ENCODE assay signal across 14 mouse cellular contexts in genomic region chr6:94389716-94390115, GRCm38 (mm10).
DNase-seq lines count a peak whose midpoint lies in the region; ATAC-seq and TF ChIP-seq lines count a peak whose summit lies in the region.
"Had no signal": no experiment of that assay in that cellular context is flagged by ENCODE, and none has a peak within 500 bp of the region (broad histone marks: within the 10 kb centered on the region; RNA-seq: fewer than 3 reads in every experiment).

No protein-coding gene starts in this region.

- no peaks in the 10 kb centered on the region for H3K79me2 ChIP-seq in heart, adult 2 months (replicated peaks; ENCODE audit: control insufficient read depth, insufficient read depth, low read length)

- intact Hi-C loops in heart, adult 2 months (cut with DNase I) = no loop called here
- intact Hi-C loops in heart, postnatal 25 days (cut with DNase I) = no loop called here
- intact Hi-C loops in heart, postnatal 36 days (cut with DNase I) = no loop called here

- 0 out of 2 replicates have a peak overlapping the region, but pooled peaks have one; percentile 8 for H3K4me2 ChIP-seq in stomach, embryonic 14.5 days (replicated peaks; ENCODE audit: low read depth, low read length)
- H3K4me2 ChIP-seq: embryonic facial prominence, embryonic 12.5 days; hindbrain, embryonic 12.5 days; limb, embryonic 15.5 days; neural tube, embryonic 15.5 days had no signal

- no peak for TF ChIP-seq CTCF in heart, adult 2 months (IDR thresholded peaks at IDR 0.05)

- peak in 1 of 2 experiments; percentile 45 for DNase-seq in heart, adult 2 months
- no peak for DNase-seq in heart, postnatal 25 days (ENCODE audit: low spot score)
- peak; percentile 8 to 10 for DNase-seq in heart, postnatal 36 days
- peak; percentile 33 to 65 for DNase-seq in kidney, postnatal 25 days
- no peak for DNase-seq in frontal cortex, postnatal 25 days (ENCODE audit: low spot score in 2 of 2)
- no peak for DNase-seq in right cerebral cortex, postnatal 4 days
- no peak for DNase-seq in hindbrain, embryonic 10.5 days (ENCODE audit: low spot score)
- DNase-seq: midbrain, embryonic 14.5 days had no signal

- no peak overlapping the region for H3K9ac ChIP-seq in heart, adult 2 months (ENCODE audit: low read depth, low read length)
- no peak overlapping the region for H3K9ac ChIP-seq in stomach, embryonic 14.5 days (replicated peaks; ENCODE audit: low read depth, low read length)
- H3K9ac ChIP-seq: embryonic facial prominence, embryonic 12.5 days; hindbrain, embryonic 12.5 days; limb, embryonic 15.5 days; neural tube, embryonic 15.5 days had no signal

- ATAC-seq in stomach, embryonic 14.5 days (ENCODE audit: insufficient number of reproducible peaks, insufficient read depth, low FRiP score, low read depth) = no peak
- ATAC-seq: forebrain, embryonic 16.5 days had no signal

- TF ChIP-seq EP300 in heart, adult 2 months (IDR thresholded peaks at IDR 0.05; ENCODE audit: insufficient read depth, low read depth, low read length) = no peak

- no peaks in the 10 kb centered on the region for H3K27me3 ChIP-seq in heart, adult 2 months (ENCODE audit: control insufficient read depth, insufficient read depth, low read length)
- H3K27me3 ChIP-seq in stomach, embryonic 14.5 days (ENCODE audit: control insufficient read depth, insufficient read depth, low read length) = no peaks in the 10 kb centered on the region
- H3K27me3 ChIP-seq in hindbrain, embryonic 10.5 days (ENCODE audit: insufficient read depth, poor library complexity, severe bottlenecking) = no peaks in the 10 kb centered on the region
- H3K27me3 ChIP-seq: embryonic facial prominence, embryonic 12.5 days; hindbrain, embryonic 12.5 days; limb, embryonic 15.5 days; neural tube, embryonic 15.5 days had no signal

- H3K4me3 ChIP-seq in heart, adult 2 months = no peak overlapping the region
- no peak overlapping the region for H3K4me3 ChIP-seq in stomach, embryonic 14.5 days (ENCODE audit: low read depth, low read length)
- no peak overlapping the region for H3K4me3 ChIP-seq in hindbrain, embryonic 10.5 days
- H3K4me3 ChIP-seq: embryonic facial prominence, embryonic 12.5 days; hindbrain, embryonic 12.5 days; limb, embryonic 15.5 days; neural tube, embryonic 15.5 days had no signal

- peaks cover 2% of the 10 kb centered on the region; the same call in 1 of the 2 replicates for H3K36me3 ChIP-seq in heart, adult 2 months (ENCODE audit: control insufficient read depth, insufficient read depth, low read length)
- H3K36me3 ChIP-seq in stomach, embryonic 14.5 days (ENCODE audit: control insufficient read depth, insufficient read depth, low read length) = no peaks in the 10 kb centered on the region
- H3K36me3 ChIP-seq in hindbrain, embryonic 10.5 days = no peaks in the 10 kb centered on the region
- H3K36me3 ChIP-seq: embryonic facial prominence, embryonic 12.5 days; hindbrain, embryonic 12.5 days; limb, embryonic 15.5 days; neural tube, embryonic 15.5 days had no signal

- no peaks in the 10 kb centered on the region for H3K9me3 ChIP-seq in stomach, embryonic 14.5 days (ENCODE audit: control insufficient read depth, low read depth, low read length)
- H3K9me3 ChIP-seq in hindbrain, embryonic 10.5 days = no peaks in the 10 kb centered on the region
- H3K9me3 ChIP-seq: embryonic facial prominence, embryonic 12.5 days; hindbrain, embryonic 12.5 days; limb, embryonic 15.5 days; neural tube, embryonic 15.5 days had no signal

- 33% methylated on average over 9 of the region's 9 CpGs for WGBS in heart, adult 2 months
- WGBS in stomach, embryonic 14.5 days = 64% methylated on average over 9 of the region's 9 CpGs
- WGBS in hindbrain, embryonic 10.5 days = 88% methylated on average over 9 of the region's 9 CpGs

- H3K27ac ChIP-seq in heart, adult 2 months = peak overlapping the region; percentile 36
- H3K27ac ChIP-seq in stomach, embryonic 14.5 days (ENCODE audit: low read length) = peak overlapping the region; percentile 80
- no peak overlapping the region for H3K27ac ChIP-seq in hindbrain, embryonic 10.5 days
- H3K27ac ChIP-seq: embryonic facial prominence, embryonic 12.5 days; hindbrain, embryonic 12.5 days; limb, embryonic 15.5 days; neural tube, embryonic 15.5 days had no signal

- no peak for TF ChIP-seq POLR2A in heart, adult 2 months (IDR thresholded peaks at IDR 0.05; ENCODE audit: insufficient read depth, low read depth, low read length)

- peaks cover 5% of the 10 kb centered on the region for H3K4me1 ChIP-seq in heart, adult 2 months (ENCODE audit: control insufficient read depth, insufficient read depth, low read length)
- H3K4me1 ChIP-seq in stomach, embryonic 14.5 days (ENCODE audit: control insufficient read depth, insufficient read depth, low read length) = 0 out of 2 replicates have a peak, but pooled peaks cover 3% of the 10 kb centered on the region
- H3K4me1 ChIP-seq in hindbrain, embryonic 10.5 days (replicated peaks) = no peaks in the 10 kb centered on the region
- H3K4me1 ChIP-seq: hindbrain, embryonic 12.5 days; limb, embryonic 15.5 days; neural tube, embryonic 15.5 days had no signal

Comparison
In these comparisons a context has a peak if more than half of its experiments do, and no peak if none do; other contexts are left out.
1. DNase-seq: peak in heart, postnatal 36 days (2 of 2) and kidney, postnatal 25 days (2 of 2); none in heart, postnatal 25 days (single experiment), frontal cortex, postnatal 25 days (0 of 2), right cerebral cortex, postnatal 4 days (single experiment) and hindbrain, embryonic 10.5 days (single experiment).